Mouse (Mus musculus) CH12.LX (cell line): Measurements from ENCODE around the gene Stx5a. TPM values are rescaled to one million over a fixed set of nuclear protein-coding genes. Genes with fewer than 3 reads are reported as not detected.

Experiments
- DNase-seq: peaks from one replicate; pipeline ENCODE4 v3.0.0-alpha.2; 2013; ENCODE audit errors: extremely low read depth
- H3K27ac ChIP-seq: 2 replicates; pipeline ENCODE4 v1.5.1; 2012; ENCODE audit warnings: low read depth, mild to moderate bottlenecking, control low read depth, moderate library complexity; ENCODE audit not compliant: insufficient read depth
- H3K27me3 ChIP-seq: replicated peaks from 2 replicates; pipeline ENCODE3; 2012; ENCODE audit warnings: inconsistent platforms
- H3K36me3 ChIP-seq, 2 experiments: replicated peaks in 1 of 2; 2 replicates each; pipeline versions ENCODE3 to v1.6.1; 2012; ENCODE audit warnings: inconsistent platforms in 1 of 2, low read length in 1 of 2, mild to moderate bottlenecking in 1 of 2, mixed read lengths in 1 of 2, moderate library complexity in 1 of 2; ENCODE audit not compliant: control insufficient read depth in 1 of 2, insufficient read depth in 1 of 2
- H3K4me1 ChIP-seq, 2 experiments: 2 replicates each; pipeline ENCODE4 v1.6.1; 2012; ENCODE audit warnings: inconsistent platforms in 1 of 2, moderate library complexity in 1 of 2; ENCODE audit not compliant: insufficient read depth in 2 of 2, control insufficient read depth in 1 of 2
- H3K4me2 ChIP-seq: 2 replicates; pipeline ENCODE4 v1.6.1; 2012; ENCODE audit warnings: low read depth, mild to moderate bottlenecking, control low read depth; ENCODE audit not compliant: poor library complexity, insufficient read depth, severe bottlenecking
- H3K4me3 ChIP-seq, 3 experiments: fragments of 150-350 bp in 1 of 3; sonication (generic) in 1 of 3; replicated peaks in 1 of 3; 2 replicates each; pipeline versions ENCODE3 to v1.5.1; 2011 to 2012; ENCODE audit warnings: low read depth in 2 of 3, low read length in 2 of 3, mild to moderate bottlenecking in 2 of 3, moderate library complexity in 2 of 3, control low read depth in 1 of 3, improper control_type of control experiment in 1 of 3, inconsistent platforms in 1 of 3, mixed read lengths in 1 of 3; ENCODE audit not compliant: poor library complexity in 1 of 3
- H3K79me2 ChIP-seq: replicated peaks from 2 replicates; pipeline ENCODE4 v1.6.1; 2012; ENCODE audit warnings: mild to moderate bottlenecking, moderate library complexity; ENCODE audit not compliant: control insufficient read depth, poor library complexity, insufficient read depth, severe bottlenecking; ENCODE audit errors: extremely low read depth
- H3K9ac ChIP-seq: 2 replicates; pipeline ENCODE4 v1.6.1; 2012; ENCODE audit warnings: low read depth, mild to moderate bottlenecking, control low read depth, moderate library complexity; ENCODE audit not compliant: insufficient read depth
- H3K9me3 ChIP-seq: replicated peaks from 2 replicates; pipeline ENCODE3; 2012; ENCODE audit warnings: low read length, inconsistent platforms, mixed read lengths
- BHLHE40 ChIP-seq: IDR thresholded peaks from 2 replicates; pipeline ENCODE4 v1.6.1; 2011; ENCODE audit warnings: mild to moderate bottlenecking, low read depth, low read length, improper control_type of control experiment
- CHD1 ChIP-seq: IDR thresholded peaks from 2 replicates; pipeline ENCODE4 v1.6.1; 2012; ENCODE audit warnings: low read depth, low read length, improper control_type of control experiment, inconsistent platforms
- CHD2 ChIP-seq: IDR thresholded peaks from 2 replicates; pipeline ENCODE4 v1.6.1; 2011; ENCODE audit warnings: low read length, improper control_type of control experiment
- CTCF ChIP-seq, 2 experiments: IDR thresholded peaks in 1 of 2; conservative IDR thresholded peaks in 1 of 2; 2 replicates each; pipeline ENCODE4 v1.5.1; 2011 to 2012; ENCODE audit warnings: low read depth in 2 of 2, low read length in 2 of 2, improper control_type of control experiment in 1 of 2, inconsistent platforms in 1 of 2, mild to moderate bottlenecking in 1 of 2, moderate library complexity in 1 of 2
- E2F4 ChIP-seq: IDR thresholded peaks from 2 replicates; pipeline ENCODE4 v1.6.1; 2011; ENCODE audit warnings: low read depth, low read length, improper control_type of control experiment; ENCODE audit not compliant: insufficient replicate concordance
- ELF1 ChIP-seq: IDR thresholded peaks from 2 replicates; pipeline ENCODE4 v1.6.1; 2014; ENCODE audit warnings: low read depth, mild to moderate bottlenecking, inconsistent platforms, low read length, improper control_type of control experiment
- EP300 ChIP-seq: IDR thresholded peaks from 2 replicates; pipeline ENCODE4 v1.6.1; 2011; ENCODE audit warnings: low read length, improper control_type of control experiment
- ETS1 ChIP-seq: conservative IDR thresholded peaks from 2 replicates; pipeline ENCODE4 v1.6.1; 2012; ENCODE audit warnings: low read depth, mild to moderate bottlenecking, inconsistent platforms, low read length, improper control_type of control experiment, moderate library complexity
- GABPA ChIP-seq: IDR thresholded peaks from 2 replicates; pipeline ENCODE4 v1.6.1; 2012; ENCODE audit warnings: low read depth, low read length, improper control_type of control experiment, inconsistent platforms; ENCODE audit not compliant: insufficient replicate concordance
- HCFC1 ChIP-seq: IDR thresholded peaks from 2 replicates; pipeline ENCODE4 v1.6.1; 2012; ENCODE audit warnings: low read depth, mild to moderate bottlenecking, inconsistent platforms, low read length, improper control_type of control experiment
- IRF4 ChIP-seq: IDR thresholded peaks from 2 replicates; pipeline ENCODE4 v1.6.1; 2014; ENCODE audit warnings: low read depth, mild to moderate bottlenecking, inconsistent platforms, low read length, improper control_type of control experiment
- JUN ChIP-seq: IDR thresholded peaks from 2 replicates; pipeline ENCODE4 v1.6.1; 2011; ENCODE audit warnings: low read depth, mild to moderate bottlenecking, low read length, improper control_type of control experiment, moderate library complexity; ENCODE audit not compliant: insufficient read depth
- JUND ChIP-seq: conservative IDR thresholded peaks from 2 replicates; pipeline ENCODE4 v1.6.1; 2011; ENCODE audit warnings: low read depth, low read length, improper control_type of control experiment
- KAT2A ChIP-seq: IDR thresholded peaks from 2 replicates; pipeline ENCODE4 v1.6.1; 2012; ENCODE audit warnings: low read length, improper control_type of control experiment, inconsistent platforms; ENCODE audit not compliant: insufficient replicate concordance
- MAFK ChIP-seq: IDR thresholded peaks from 2 replicates; pipeline ENCODE4 v1.6.1; 2011; ENCODE audit warnings: low read length, improper control_type of control experiment; ENCODE audit not compliant: insufficient replicate concordance
- MAX ChIP-seq: IDR thresholded peaks from 2 replicates; pipeline ENCODE4 v1.6.1; 2011; ENCODE audit warnings: low read length, improper control_type of control experiment
- MAZ ChIP-seq: IDR thresholded peaks from 2 replicates; pipeline ENCODE4 v1.6.1; 2012; ENCODE audit warnings: low read depth, mild to moderate bottlenecking, inconsistent platforms, low read length, improper control_type of control experiment, moderate library complexity
- MEF2A ChIP-seq: IDR thresholded peaks from 2 replicates; pipeline ENCODE4 v1.6.1; 2014; ENCODE audit warnings: low read depth, mild to moderate bottlenecking, inconsistent platforms, low read length, improper control_type of control experiment, borderline replicate concordance
- MXI1 ChIP-seq: IDR thresholded peaks from 2 replicates; pipeline ENCODE4 v1.6.1; 2011; ENCODE audit warnings: mild to moderate bottlenecking, low read depth, low read length, improper control_type of control experiment
- MYC ChIP-seq: IDR thresholded peaks from 2 replicates; pipeline ENCODE4 v1.6.1; 2011; ENCODE audit warnings: low read depth, mild to moderate bottlenecking, improper control_type of control experiment, low read length
- NELFE ChIP-seq: IDR thresholded peaks from 2 replicates; pipeline ENCODE4 v1.6.1; 2011; ENCODE audit warnings: low read depth, low read length, improper control_type of control experiment
- NRF1 ChIP-seq: IDR thresholded peaks from 2 replicates; pipeline ENCODE4 v1.6.1; 2014; ENCODE audit warnings: low read depth, mild to moderate bottlenecking, inconsistent platforms, low read length, improper control_type of control experiment, moderate library complexity
- PAX5 ChIP-seq: IDR thresholded peaks from 2 replicates; pipeline ENCODE4 v1.6.1; 2012; ENCODE audit warnings: low read length, inconsistent platforms, mixed read lengths
- POLR2A ChIP-seq: IDR thresholded peaks from 2 replicates; pipeline ENCODE4 v1.6.1; 2011; ENCODE audit warnings: low read depth, mild to moderate bottlenecking, improper control_type of control experiment, low read length
- POLR2AphosphoS2 ChIP-seq: IDR thresholded peaks from 2 replicates; pipeline ENCODE4 v1.6.1; 2011; ENCODE audit warnings: low read depth, low read length, improper control_type of control experiment
- RAD21 ChIP-seq: IDR thresholded peaks from 2 replicates; pipeline ENCODE4 v1.6.1; 2011; ENCODE audit warnings: low read depth, mild to moderate bottlenecking, low read length, improper control_type of control experiment, moderate library complexity
- RCOR1 ChIP-seq: conservative IDR thresholded peaks from 2 replicates; pipeline ENCODE4 v1.6.1; 2012; ENCODE audit warnings: low read depth, mild to moderate bottlenecking, inconsistent platforms, low read length, improper control_type of control experiment
- SIN3A ChIP-seq: IDR thresholded peaks from 2 replicates; pipeline ENCODE4 v1.6.1; 2012; ENCODE audit warnings: low read length, improper control_type of control experiment, inconsistent platforms
- SMC3 ChIP-seq: IDR thresholded peaks from 2 replicates; pipeline ENCODE4 v1.6.1; 2011; ENCODE audit warnings: low read depth, low read length, improper control_type of control experiment
- TBP ChIP-seq: conservative IDR thresholded peaks from 2 replicates; pipeline ENCODE4 v1.6.1; 2011; ENCODE audit warnings: low read depth, low read length, improper control_type of control experiment
- TCF12 ChIP-seq: IDR thresholded peaks from 2 replicates; pipeline ENCODE4 v1.6.1; 2014; ENCODE audit warnings: low read depth, mild to moderate bottlenecking, inconsistent platforms, low read length, improper control_type of control experiment
- UBTF ChIP-seq: IDR thresholded peaks from 2 replicates; pipeline ENCODE4 v1.6.1; 2012; ENCODE audit warnings: low read depth, mild to moderate bottlenecking, inconsistent platforms, low read length, improper control_type of control experiment, moderate library complexity
- USF1 ChIP-seq: IDR thresholded peaks from 2 replicates; pipeline ENCODE4 v1.6.1; 2014; ENCODE audit warnings: low read depth, mild to moderate bottlenecking, inconsistent platforms, low read length, improper control_type of control experiment
- USF2 ChIP-seq: conservative IDR thresholded peaks from 2 replicates; pipeline ENCODE4 v1.6.1; 2011; ENCODE audit warnings: low read depth, low read length, improper control_type of control experiment
- ZC3H11A ChIP-seq: IDR thresholded peaks from 2 replicates; pipeline ENCODE4 v1.6.1; 2012; ENCODE audit warnings: low read depth, mild to moderate bottlenecking, inconsistent platforms, low read length, improper control_type of control experiment
- ZKSCAN1 ChIP-seq: IDR thresholded peaks from 2 replicates; pipeline ENCODE4 v1.6.1; 2012; ENCODE audit warnings: low read depth, inconsistent platforms, low read length, improper control_type of control experiment, borderline replicate concordance
- ZMIZ1 ChIP-seq: IDR thresholded peaks from 2 replicates; pipeline ENCODE4 v1.6.1; 2012; ENCODE audit warnings: low read depth, mild to moderate bottlenecking, inconsistent platforms, low read length, improper control_type of control experiment
- ZNF384 ChIP-seq: IDR thresholded peaks from 2 replicates; pipeline ENCODE4 v1.6.1; 2012; ENCODE audit warnings: low read depth, low read length, improper control_type of control experiment, inconsistent platforms
- dilution Hi-C: fragments of 300-500 bp; cut with MboI; formaldehyde crosslinking; loops from 2 replicates; pipeline ENCODE4 v1.14.3; 2020; ENCODE audit warnings: low sequenced_read_pairs; ENCODE audit not compliant: extremely low pct_unique_long_range_greater_than_20kb, extremely low pct_ligation_motif_present
- in situ Hi-C: fragments of 300-500 bp; cut with MboI; formaldehyde crosslinking; loops from 3 replicates; pipeline ENCODE4 v1.14.3; 2019; ENCODE audit warnings: low sequenced_read_pairs, low pct_ligation_motif_present, low pct_unique_long_range_greater_than_20kb, mixed read lengths
- polyA plus RNA-seq: library from polyadenylated mRNA; unstranded; fragments of >175 nt; gene quantifications from 2 replicates; pipeline ENCODE4 v1.2.1, GENCODE M21; 2012; ENCODE audit warnings: low read depth; ENCODE audit not compliant: insufficient read length
- total RNA-seq, 2 experiments: library from RNA; depleted of rRNA; stranded (reverse); fragments of 300-350 nt in 1 of 2; fragments of >200 nt in 1 of 2; gene quantifications; 2 replicates each; pipeline ENCODE4 v1.2.3; 2012 to 2014

The Stx5a gene
- total and polyA plus RNA-seq, 3 experiments, result 35.2 to 49.1 (median 48.1) TPM

DNA sequence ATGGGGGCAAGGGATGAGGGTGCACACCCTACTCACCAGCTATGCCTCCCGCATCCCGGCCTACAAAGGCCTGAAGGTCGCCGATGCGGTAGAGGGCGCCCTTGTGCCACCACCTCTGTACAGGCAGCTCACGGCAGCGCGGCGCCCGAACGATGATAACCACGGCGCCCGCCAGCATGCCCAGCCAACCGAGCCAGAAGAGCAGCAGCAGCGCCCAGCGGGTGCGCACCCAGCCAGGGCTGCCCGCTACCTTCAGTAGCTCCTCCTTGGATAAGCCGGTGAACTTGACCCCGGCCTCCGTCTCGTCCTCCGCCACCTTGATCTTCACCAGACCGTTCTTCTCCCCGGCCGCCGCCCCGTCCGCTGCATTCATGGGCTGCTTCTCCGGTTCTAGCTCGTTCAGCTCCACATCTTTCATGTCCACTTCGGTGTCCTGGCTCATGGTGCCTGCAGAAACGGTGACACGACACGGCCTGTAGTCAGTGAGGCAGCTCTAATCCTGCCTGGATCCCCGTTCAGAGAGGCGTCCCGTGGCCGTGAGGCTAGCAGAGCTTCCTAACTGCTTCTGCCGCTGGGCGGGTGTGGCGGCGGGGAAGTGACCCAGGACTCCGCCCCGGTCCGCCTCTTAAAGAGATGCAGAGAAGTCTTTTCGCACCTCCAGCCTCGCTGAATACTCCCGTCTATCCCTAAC is 27.8 kb upstream of the Stx5a start:
- dilution Hi-C loops (no loop called here), in situ Hi-C loops (no loop called here)
- Histone ChIP-seq H3K4me1 (peaks cover 0 to 62% of the 10 kb centered on the region in 2 experiments; a peak in 2 of 4 replicates), H3K27ac (peak overlapping the region; percentile 96), H3K79me2 (peaks cover 33% of the 10 kb centered on the region), H3K4me3 (peak overlapping the region; percentile 73 to 99 (median 89)), H3K36me3 (peaks cover 31 to 43% of the 10 kb centered on the region in 2 experiments), H3K27me3 (no peaks in the 10 kb centered on the region), H3K4me2 (peak overlapping the region; percentile 85), H3K9me3 (no peaks in the 10 kb centered on the region), H3K9ac (peak overlapping the region; percentile 96)
- peak; percentile 17; the same call in 1 of the 2 replicates for TF ChIP-seq MYC
- peak; percentile 15; the same call in 1 of the 2 replicates for TF ChIP-seq BHLHE40
- peak; percentile 80 for TF ChIP-seq CHD1
- no peak for TF ChIP-seq JUND
- TF ChIP-seq ETS1, result no peak
- no peak for TF ChIP-seq EP300
- TF ChIP-seq SMC3, result peak; percentile 14; the same call in 1 of the 2 replicates
- peak; percentile 97 for TF ChIP-seq NELFE
- TF ChIP-seq MXI1, result peak; percentile 87
- TF ChIP-seq TBP, result peak; percentile 91
- peak; percentile 72; the same call in 1 of the 2 replicates for TF ChIP-seq MAZ
- TF ChIP-seq TCF12, result peak; percentile 58
- peak; percentile 53; the same call in 1 of the 2 replicates for TF ChIP-seq MAX
- TF ChIP-seq CTCF (conservative IDR thresholded peaks at IDR 0.05 in 1 of 2, IDR thresholded peaks at IDR 0.05 in 1 of 2; ENCODE audit: low read depth in 2 of 2, low read length in 2 of 2), result peak in 1 of 2 experiments; percentile 82; a peak in 2 of 4 replicates
- no peak for TF ChIP-seq MAFK
- TF ChIP-seq RAD21, result peak; percentile 25
- no peak for TF ChIP-seq ZC3H11A
- peak; percentile 13 for TF ChIP-seq HCFC1
- no peak for TF ChIP-seq GABPA
- TF ChIP-seq JUN, result no peak
- peak; percentile 49 for TF ChIP-seq IRF4
- no peak for TF ChIP-seq RCOR1
- peak; percentile 24; the same call in 1 of the 2 replicates for TF ChIP-seq NRF1
- TF ChIP-seq E2F4, result no peak
- TF ChIP-seq SIN3A, result peak; percentile 73
- peak; percentile 89 for TF ChIP-seq POLR2AphosphoS2
- TF ChIP-seq ZNF384, result 0 out of 2 replicates have a peak, but pooled peaks have one; percentile 59
- 0 out of 2 replicates have a peak, but pooled peaks have one; percentile 34 for TF ChIP-seq UBTF
- no peak for TF ChIP-seq USF1
- no peak for TF ChIP-seq USF2
- TF ChIP-seq KAT2A, result 0 out of 2 replicates have a peak, but pooled peaks have one; percentile 16
- peak; percentile 52; the same call in 1 of the 2 replicates for TF ChIP-seq MEF2A
- TF ChIP-seq ZMIZ1, result peak; percentile 97
- TF ChIP-seq ELF1, result peak; percentile 47
- peak; percentile 98 for TF ChIP-seq POLR2A
- TF ChIP-seq ZKSCAN1, result no peak
- no peak for TF ChIP-seq CHD2
- TF ChIP-seq PAX5, result no peak
- peak; percentile 88 for DNase-seq
